Mouse (Mus musculus) left cerebral cortex, adult 18-20 months (tissue): ENCODE measurements at regions not wholly inside any gene's neighbourhood (a gene's known extent, or its start where the extent isn't known, plus 50 kb on each side); places are given as distances from the start of the nearest gene placed in this dataset.
A peak's percentile ranks its signal among the peaks of the same experiment; 100 is the strongest.
"Not testable (repeated sequence)": the region's sequence is repeated elsewhere in the genome, so short reads cannot be mapped to it uniquely, and the experiment has no call there.

Experiments
- DNase-seq, 2 experiments: peaks; one replicate each; pipeline ENCODE4 v3.0.0; 2021 to 2022; ENCODE audit warnings: low spot score in 2 of 2, mixed read lengths in 1 of 2

DNA sequence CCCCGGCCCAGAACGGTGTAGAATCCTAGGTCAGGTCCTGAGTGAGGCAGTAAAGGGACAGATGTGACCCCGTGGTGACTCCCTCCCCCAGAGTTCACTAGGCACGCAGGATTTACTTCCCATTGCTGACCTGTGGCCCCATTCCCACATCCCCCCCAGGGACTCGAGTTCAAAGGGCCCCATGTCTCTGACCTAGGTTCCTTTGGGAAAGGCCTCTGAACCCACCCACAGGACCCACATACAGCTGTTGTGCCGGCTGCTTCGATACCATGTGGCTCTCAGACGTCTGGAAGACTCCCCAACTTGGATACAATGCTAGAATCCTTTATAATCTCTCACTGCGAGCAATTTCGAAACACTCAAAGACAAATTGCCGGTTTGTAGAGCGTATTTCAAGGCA is 151.0 kb upstream of the Sfswap start:
- no peak for DNase-seq

- DNase-seq, result no peak
Measured at GRCm38 (mm10) chr5:129353549-129353948, 147.5 kb upstream of the Sfswap start.

- no peak for DNase-seq
Measured at GRCm38 (mm10) chr5:129354877-129355276, 146.1 kb upstream of the Sfswap start.

GRCm38 (mm10) chr5:129361527-129361926 is 139.5 kb upstream of the Sfswap start:
- DNase-seq, result no peak

DNA sequence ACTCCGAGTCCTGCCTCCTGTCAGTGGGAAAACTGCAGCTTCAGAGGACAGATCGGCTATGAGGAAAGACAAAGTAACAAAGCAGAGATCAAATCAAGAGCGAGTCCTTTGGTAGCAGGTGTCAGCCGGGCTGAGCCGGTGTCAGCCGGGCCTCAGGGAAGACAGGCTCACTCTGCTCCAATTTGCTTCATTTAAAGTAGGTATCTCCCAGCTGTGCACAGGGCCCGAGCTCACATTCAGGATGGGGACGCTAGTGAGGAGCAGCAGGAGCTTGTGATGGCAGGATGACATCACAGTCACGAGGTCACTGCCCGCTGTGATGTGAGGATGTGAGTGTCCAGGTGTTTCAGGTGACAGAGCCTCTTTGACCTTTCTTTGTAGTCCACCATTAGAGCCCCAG is 137.8 kb upstream of the Sfswap start:
- DNase-seq, result no peak

GRCm38 (mm10) chr5:129365026-129365425 is 136.0 kb upstream of the Sfswap start:
- no peak for DNase-seq

DNA sequence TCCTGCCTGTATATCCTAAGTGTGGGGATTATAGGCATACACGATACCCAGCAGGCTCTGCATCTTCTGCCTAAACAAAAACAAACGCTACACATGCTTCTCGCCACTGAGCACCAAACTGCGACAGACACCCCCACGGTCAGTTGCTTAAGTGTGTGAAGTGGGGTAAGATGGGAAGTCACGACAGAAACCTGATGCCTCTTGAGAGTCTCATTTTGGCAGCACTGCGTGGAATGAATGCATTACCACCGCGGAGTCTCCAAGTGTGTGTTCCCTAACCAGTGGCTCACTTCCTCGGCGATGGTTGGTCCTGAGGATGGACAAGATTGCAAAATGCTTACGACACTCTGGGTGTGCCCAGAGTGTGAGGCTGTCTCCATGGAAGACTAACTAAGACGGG is 133.8 kb upstream of the Sfswap start:
- DNase-seq, result peak in 1 of 2 experiments; percentile 31

GRCm38 (mm10) chr5:129380861-129381260 is 120.2 kb upstream of the Sfswap start:
- DNase-seq, result no peak

DNA sequence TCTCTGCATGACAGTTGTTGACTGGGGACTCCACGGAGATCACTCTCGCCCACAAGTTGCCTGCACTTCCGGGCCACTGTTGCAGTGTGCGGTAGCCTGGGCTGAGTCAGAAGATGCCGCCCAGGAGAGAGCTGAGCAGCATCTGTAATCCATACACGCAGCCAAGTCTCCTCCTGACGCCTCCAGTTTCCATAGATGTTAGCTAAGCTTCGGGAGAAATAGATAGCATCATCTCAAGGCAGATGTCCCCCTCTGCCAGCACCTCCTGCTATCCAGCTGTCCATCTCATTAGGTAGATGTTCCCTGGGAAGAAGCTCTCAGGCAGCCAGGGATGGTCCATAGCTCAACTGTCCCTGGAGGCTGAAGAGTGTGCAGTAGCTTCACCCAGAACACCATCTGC is 116.0 kb upstream of the Sfswap start:
- peak; percentile 22 to 26 for DNase-seq

DNA sequence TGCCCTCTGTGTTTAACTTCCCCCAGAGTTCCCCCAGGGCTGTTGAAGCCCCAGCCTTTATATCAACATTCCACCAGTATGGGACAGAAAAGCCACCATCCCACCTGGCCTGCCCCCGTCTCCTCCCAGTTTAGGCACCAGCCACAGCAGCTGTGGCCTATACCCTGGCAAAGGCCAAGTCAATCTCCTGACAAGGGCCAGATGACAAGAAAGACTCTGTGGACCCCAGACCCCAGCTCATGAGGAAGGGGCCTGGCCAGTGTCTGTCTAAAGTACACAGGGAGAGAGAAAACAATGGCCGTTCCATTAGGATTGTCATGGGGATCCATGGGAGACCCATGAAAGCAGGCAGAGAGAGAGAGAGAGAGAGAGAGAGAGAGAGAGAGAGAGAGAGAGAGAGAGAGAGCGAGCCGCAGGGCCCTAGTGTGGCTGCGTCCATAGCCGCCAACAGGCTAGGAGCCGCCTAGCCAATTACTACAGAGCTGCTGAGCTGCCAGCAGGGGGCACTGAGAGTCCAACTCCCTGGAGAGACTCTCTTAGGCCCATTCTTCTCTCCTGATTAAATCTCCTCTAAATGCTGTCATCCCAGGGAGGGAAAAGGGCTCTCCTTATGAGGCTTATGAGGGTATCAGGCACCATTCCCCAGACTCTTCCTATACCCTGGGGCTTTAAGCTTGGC is 114.9 kb upstream of the Sfswap start:
- DNase-seq, result not testable (repeated sequence)

DNA sequence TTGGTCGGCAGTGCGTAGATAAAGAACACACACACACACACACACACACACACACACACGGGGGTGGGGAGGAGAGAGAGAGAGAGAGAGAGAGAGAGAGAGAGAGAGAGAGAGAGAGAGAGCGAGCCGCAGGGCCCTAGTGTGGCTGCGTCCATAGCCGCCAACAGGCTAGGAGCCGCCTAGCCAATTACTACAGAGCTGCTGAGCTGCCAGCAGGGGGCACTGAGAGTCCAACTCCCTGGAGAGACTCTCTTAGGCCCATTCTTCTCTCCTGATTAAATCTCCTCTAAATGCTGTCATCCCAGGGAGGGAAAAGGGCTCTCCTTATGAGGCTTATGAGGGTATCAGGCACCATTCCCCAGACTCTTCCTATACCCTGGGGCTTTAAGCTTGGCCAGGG is 114.3 kb upstream of the Sfswap start:
- DNase-seq, result not testable (repeated sequence)

- DNase-seq, result no peak
Measured at GRCm38 (mm10) chr5:129387301-129387700, 113.7 kb upstream of the Sfswap start.

DNA sequence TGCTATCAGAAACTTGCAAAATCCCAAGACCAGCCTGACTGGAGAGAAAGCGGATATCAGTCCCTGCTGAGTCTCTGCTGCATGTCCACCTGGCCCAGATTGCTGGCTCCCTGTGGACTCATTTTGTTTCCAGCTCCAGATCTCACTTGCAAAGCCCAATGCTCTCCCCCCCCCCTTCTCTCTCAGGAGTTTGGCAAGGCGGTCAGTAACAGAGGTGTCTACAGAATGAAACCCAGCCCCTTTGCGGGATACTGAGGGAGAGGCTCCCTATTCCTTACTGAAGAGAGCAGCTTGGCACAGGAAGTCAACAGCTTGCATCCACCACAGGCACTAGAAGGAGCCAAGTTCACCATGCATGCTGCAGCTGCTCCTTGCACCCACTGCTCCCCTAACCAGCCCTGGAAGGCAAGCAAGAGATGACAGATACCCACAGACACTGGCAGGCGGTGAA is 110.1 kb upstream of the Sfswap start:
- no peak for DNase-seq

- DNase-seq, result no peak
Measured at GRCm38 (mm10) chr5:129393150-129393549, 107.9 kb upstream of the Sfswap start.

- DNase-seq, result peak; percentile 32 to 36
Measured at GRCm38 (mm10) chr5:129393606-129394255, 107.3 kb upstream of the Sfswap start.

- DNase-seq, result peak in 1 of 2 experiments; percentile 34
Measured at GRCm38 (mm10) chr5:129394416-129394815, 106.6 kb upstream of the Sfswap start.

GRCm38 (mm10) chr5:129397311-129397710 is 103.7 kb upstream of the Sfswap start:
- DNase-seq, result no peak

DNA sequence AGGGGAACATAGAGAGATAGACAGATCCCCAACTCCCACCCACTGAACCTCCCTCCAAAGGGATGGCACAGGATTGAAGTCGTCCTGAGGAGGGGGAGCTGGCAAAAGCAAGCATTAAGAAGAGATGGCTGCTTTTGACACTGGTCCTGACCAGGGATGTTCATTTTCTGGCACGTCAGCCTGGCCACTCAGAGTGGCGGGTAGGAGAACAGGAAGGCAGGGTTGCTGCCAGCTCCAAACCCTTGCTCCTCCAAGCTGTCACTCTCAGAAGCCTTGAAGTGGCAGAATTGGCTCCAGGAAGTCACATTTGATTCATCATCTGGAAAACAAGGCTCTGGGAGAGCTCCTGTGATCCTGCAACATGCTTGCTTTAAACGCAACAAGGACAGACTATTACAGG is 94.8 kb upstream of the Sfswap start:
- DNase-seq, result no peak

DNA sequence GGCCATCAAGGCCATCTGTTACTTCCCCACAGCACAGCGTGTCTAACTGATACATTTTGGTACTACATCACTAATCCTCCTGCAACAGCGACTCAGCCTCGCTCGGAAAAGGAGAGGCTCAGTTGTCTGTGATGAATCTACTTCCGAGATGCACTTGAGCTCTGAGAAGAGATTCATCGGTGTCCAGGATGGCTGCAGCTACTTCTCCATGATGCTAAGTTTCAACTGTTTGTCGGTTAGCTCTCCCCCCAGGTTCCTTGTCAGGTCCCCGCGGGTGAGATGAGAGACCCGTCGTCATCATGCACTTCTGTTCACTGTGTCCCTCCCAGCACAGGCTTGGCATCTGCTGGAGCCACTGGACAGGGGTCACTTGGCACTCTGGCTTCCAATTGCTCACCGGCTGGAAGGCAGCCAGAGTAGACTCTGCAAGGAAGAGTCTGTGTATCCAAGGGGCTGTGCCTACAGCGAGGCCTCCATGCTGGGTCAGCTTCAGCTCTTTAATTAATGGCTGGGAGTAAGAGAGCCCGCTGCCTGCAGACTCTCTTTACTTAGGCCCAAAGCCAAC is 91.5 kb upstream of the Sfswap start:
- no peak for DNase-seq

DNA sequence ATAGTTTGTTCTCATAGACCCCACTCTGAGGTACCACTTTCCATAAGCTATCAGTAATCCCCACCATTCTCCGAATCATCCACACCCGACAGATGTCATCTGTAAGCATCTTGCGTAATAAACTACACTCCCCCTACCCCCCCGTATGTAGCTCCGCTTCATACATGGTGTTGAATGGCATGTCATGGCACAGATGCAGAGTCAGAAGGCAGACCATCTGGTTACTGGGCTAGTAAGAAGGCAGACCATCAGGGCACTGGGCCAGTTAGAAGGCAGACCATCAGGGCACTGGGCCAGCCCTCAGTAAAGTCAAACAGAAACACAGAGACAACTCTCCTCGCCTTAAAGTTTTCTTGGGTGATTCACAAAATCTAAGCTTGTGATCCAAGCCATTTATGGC is 88.9 kb upstream of the Sfswap start:
- DNase-seq, result no peak

- no peak for DNase-seq
Measured at GRCm38 (mm10) chr5:129414960-129415706, 85.9 kb upstream of the Sfswap start.

DNA sequence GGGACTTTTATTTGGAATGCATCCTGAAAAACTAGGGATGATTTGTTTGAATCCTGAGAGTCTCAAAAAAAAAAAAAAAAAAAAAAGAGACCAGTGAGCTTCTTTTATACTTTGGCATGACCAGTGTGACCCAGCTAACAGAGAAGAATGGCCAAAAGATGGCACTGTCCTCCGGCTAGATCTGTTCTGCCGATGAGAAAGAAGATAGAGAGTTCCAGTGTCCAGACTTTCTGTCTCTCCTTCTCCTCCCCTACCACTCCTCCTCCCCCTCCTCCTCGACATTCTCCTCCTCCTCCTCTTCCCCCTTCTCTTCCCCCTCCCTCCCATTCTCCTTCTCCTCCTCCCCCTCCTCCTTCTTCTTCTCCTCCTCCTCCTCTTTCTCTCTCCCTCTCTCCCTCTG is 84.6 kb upstream of the Sfswap start:
- DNase-seq, result no peak
